ENCODE assay signal across 8 mouse cellular contexts in genomic region chr4:116245926-116246325, GRCm38 (mm10). TPM values are rescaled to one million over a fixed set of nuclear protein-coding genes. Genes with fewer than 3 reads are reported as not detected.
A peak's percentile ranks its signal among the peaks of the same experiment; 100 is the strongest.
DNase-seq lines count a peak whose midpoint lies in the region; ATAC-seq and TF ChIP-seq lines count a peak whose summit lies in the region.
"Not testable (repeated sequence)": the region's sequence is repeated elsewhere in the genome, so short reads cannot be mapped to it uniquely, and the experiment has no call there.

No protein-coding gene starts in this region.

- not testable (repeated sequence) for TF ChIP-seq POLR2A in heart, adult 2 months (IDR thresholded peaks at IDR 0.05; ENCODE audit: insufficient read depth, low read depth, low read length)

- not testable (repeated sequence) for H3K27me3 ChIP-seq in heart, adult 2 months (ENCODE audit: control insufficient read depth, insufficient read depth, low read length); lung, postnatal 0 days (replicated peaks; ENCODE audit: insufficient read depth, low read length)

- not testable (repeated sequence) for H3K9ac ChIP-seq in heart, adult 2 months (ENCODE audit: low read depth, low read length); lung, postnatal 0 days (replicated peaks; ENCODE audit: low read depth)

- not testable (repeated sequence) for H3K27ac ChIP-seq in heart, adult 2 months; lung, postnatal 0 days (ENCODE audit: low read length)

- H3K4me1 ChIP-seq in heart, adult 2 months (ENCODE audit: control insufficient read depth, insufficient read depth, low read length); lung, postnatal 0 days (ENCODE audit: insufficient read depth, low read depth, low read length): not testable (repeated sequence)

- not testable (repeated sequence) for H3K4me2 ChIP-seq in lung, postnatal 0 days (replicated peaks; ENCODE audit: low read depth, low read length)

- TF ChIP-seq CTCF in heart, adult 2 months (IDR thresholded peaks at IDR 0.05): peak; percentile 69
- peak; percentile 71 for TF ChIP-seq CTCF in lung, postnatal 0 days (IDR thresholded peaks at IDR 0.05)

- H3K9me3 ChIP-seq in lung, postnatal 0 days (ENCODE audit: low read length): not testable (repeated sequence)

- not testable (repeated sequence) for H3K36me3 ChIP-seq in heart, adult 2 months (ENCODE audit: control insufficient read depth, insufficient read depth, low read length); lung, postnatal 0 days (ENCODE audit: insufficient read depth, low read length)

- DNase-seq in CD8-positive naive resting alpha-beta T cell, adult 2 months (ENCODE audit: low read depth in 2 of 2, low spot score in 2 of 2): peak; percentile 20 to 37
- DNase-seq in adrenal gland, adult 8-10 months: peak; percentile 24
- peak; percentile 33 to 37 for DNase-seq in cerebellum, postnatal 36 days
- DNase-seq in heart, adult 2 months: peak; percentile 16 to 40
- peak; percentile 41 for DNase-seq in kidney, postnatal 14 days
- DNase-seq in lung, postnatal 0 days (ENCODE audit: low spot score): peak; percentile 72
- DNase-seq in right cerebral cortex, postnatal 14 days: peak; percentile 31
- DNase-seq in thymus, postnatal 25 days: peak; percentile 64

- not testable (repeated sequence) for TF ChIP-seq EP300 in heart, adult 2 months (IDR thresholded peaks at IDR 0.05; ENCODE audit: insufficient read depth, low read depth, low read length); lung, postnatal 0 days (IDR thresholded peaks at IDR 0.05)

- not testable (repeated sequence) for H3K4me3 ChIP-seq in heart, adult 2 months; lung, postnatal 0 days (ENCODE audit: low read depth, low read length)

- intact Hi-C loops in heart, adult 2 months (cut with DNase I): loop anchor here (2.0 kb wide), 1 partner anchor 77 kb away; no protein-coding TSS in a partner anchor

- ATAC-seq in lung, postnatal 0 days: not testable (repeated sequence)

- H3K79me2 ChIP-seq in heart, adult 2 months (replicated peaks; ENCODE audit: control insufficient read depth, insufficient read depth, low read length): not testable (repeated sequence)

- 55% methylated on average over 3 of the region's 3 CpGs for WGBS in heart, adult 2 months
- 34% methylated on average over 3 of the region's 3 CpGs for WGBS in lung, postnatal 0 days

RNA-seq across cellular contexts. Expression of gene Pik3r3, which starts 24.5 kb away (rescaled TPM):
- total RNA-seq in adrenal gland, adult 8-10 months (2022): 10 to 100 TPM; 21.5 to 41.2 (median 31.1) TPM
- 10 to 100 TPM; 10.1 to 11.6 TPM for total RNA-seq in heart, adult 2 months (2021)
- polyA plus RNA-seq in heart, adult 2 months (2012; rRNA removed): 9.3 and 15.3 TPM in 2 replicates
- 10.0 and 11.7 TPM in 2 replicates for polyA plus RNA-seq in lung, postnatal 0 days (2015; fragmentation: Nextera tagmentation; extraction: Ambion mirVana)
